Mouse (Mus musculus): Measurements from ENCODE around the gene 1700003F12Rik.

DNA sequence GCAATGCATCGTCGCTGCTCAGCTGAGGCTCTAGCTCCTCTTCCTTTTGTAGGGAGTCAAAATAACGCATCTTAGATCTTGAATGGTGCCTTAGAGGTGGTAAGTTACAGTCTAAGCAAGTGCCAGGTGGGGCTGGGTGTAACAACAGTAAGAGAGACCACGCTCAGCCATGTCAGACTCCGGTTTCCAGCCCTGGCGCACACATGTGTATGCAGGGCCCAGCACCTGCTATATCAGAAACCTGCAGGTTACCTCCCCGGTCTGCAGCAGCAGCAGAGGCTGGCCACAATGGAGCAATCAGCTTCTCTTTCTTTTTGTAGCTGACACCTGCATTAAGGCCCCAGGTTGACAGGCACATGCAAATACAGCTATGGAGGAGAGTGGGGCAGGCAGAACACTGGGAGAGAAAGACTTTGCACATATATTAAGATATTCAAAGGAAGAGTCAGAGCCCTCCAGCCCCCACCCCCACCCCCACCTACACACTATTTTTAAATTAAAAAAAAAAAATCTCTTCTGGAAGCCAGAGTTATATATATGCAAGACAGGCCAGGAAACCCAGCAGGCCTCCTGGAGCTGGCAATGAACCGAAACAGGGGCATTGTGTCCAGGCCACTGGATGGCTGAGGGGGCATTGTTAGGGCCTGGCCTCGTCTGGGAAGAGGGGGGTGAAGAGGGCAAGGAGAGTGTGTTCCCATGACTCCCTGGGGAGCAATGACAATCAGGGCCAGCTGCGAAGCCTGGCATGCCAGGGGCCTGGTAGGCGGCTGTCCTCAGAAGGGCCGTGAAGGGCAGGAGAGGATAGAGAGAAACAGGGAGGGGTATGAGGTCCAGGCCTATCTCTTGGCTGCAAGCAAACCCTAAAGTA is 30.2 kb downstream of the 1700003F12Rik start:
- TF ChIP-seq CTCF (IDR thresholded peaks at IDR 0.05; ENCODE audit: extremely low read depth, insufficient read length, insufficient replicate concordance, low read depth, low read length) = no peak
- no peak for TF ChIP-seq POLR2A (IDR thresholded peaks at IDR 0.05; ENCODE audit: low read depth, low read length)
